Mouse (Mus musculus): ENCODE results near the gene Cd9. TPM values are rescaled to one million over a fixed set of nuclear protein-coding genes. Genes with fewer than 3 reads are reported as not detected.

Cd9 gene
- polyA plus RNA-seq, 1 experiment from 2014 or later, result 63.4 TPM

Other genes starting within 250 kb of the Cd9 start
- not detected in 2 replicates for gene Tuba3a, start 208.7 kb downstream of the Cd9 start, polyA plus RNA-seq (2015; fragmentation: Nextera tagmentation; extraction: Ambion mirVana)
- 13.5 and 15.2 TPM in 2 replicates for gene Ltbr, start 180.9 kb downstream of the Cd9 start, polyA plus RNA-seq (2015; fragmentation: Nextera tagmentation; extraction: Ambion mirVana)
- 0.29 and 0.31 TPM in 2 replicates for gene Scnn1a, start 174.1 kb downstream of the Cd9 start, polyA plus RNA-seq (2015; fragmentation: Nextera tagmentation; extraction: Ambion mirVana)
- gene Tnfrsf1a, start 145.4 kb downstream of the Cd9 start, polyA plus RNA-seq (2015; fragmentation: Nextera tagmentation; extraction: Ambion mirVana), result 15.1 and 15.7 TPM in 2 replicates
- 0.12 TPM in 2 replicates for gene Plekhg6, start 114.0 kb downstream of the Cd9 start, polyA plus RNA-seq (2015; fragmentation: Nextera tagmentation; extraction: Ambion mirVana)
- 8.0 and 11.3 TPM in 2 replicates for gene Vwf, start 52.0 kb upstream of the Cd9 start, polyA plus RNA-seq (2015; fragmentation: Nextera tagmentation; extraction: Ambion mirVana)
- gene Ano2, start 195.6 kb upstream of the Cd9 start, polyA plus RNA-seq (2015; fragmentation: Nextera tagmentation; extraction: Ambion mirVana), result 0.14 and 0.26 TPM in 2 replicates

Measured in hindbrain, embryonic 13.5 days (tissue).